ENCODE assay signal across 8 mouse cellular contexts in the genomic region with DNA sequence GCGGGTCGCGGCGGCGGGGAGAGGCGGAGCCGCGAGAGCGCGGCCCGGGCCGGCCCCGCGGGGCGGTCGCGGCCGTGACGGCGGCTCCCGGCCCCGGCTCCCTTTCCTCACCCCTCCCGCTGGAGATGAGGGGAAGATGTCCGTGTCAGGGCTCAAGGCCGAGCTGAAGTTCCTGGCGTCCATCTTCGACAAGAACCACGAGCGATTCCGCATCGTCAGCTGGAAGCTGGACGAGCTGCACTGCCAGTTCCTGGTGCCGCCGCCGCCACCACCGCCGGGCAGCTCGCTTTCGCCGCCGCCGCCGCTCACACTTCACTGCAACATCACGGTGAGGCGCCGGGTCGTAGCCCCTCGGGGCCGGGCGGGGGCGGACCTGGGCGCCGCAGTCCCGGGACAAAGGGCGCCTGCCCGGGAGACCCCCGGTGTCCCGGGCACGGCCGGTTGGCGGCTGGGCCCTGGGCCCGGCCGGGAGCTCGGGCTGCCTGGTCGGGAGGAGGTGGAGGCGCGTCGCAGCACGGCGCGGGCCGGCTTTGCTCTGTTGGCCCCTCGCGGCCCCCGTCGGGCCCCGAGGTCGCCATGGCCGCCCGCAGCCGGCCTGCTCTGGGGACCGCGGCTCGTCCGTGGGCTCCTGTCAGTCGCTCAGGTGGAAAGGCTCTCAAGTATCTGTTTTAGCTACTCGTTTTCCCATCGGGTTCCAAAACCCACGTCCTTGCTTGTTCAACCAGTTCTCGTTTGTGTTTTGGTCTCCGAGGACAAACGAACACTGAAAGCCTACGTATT. TPM values are rescaled to one million over a fixed set of nuclear protein-coding genes. Genes with fewer than 3 reads are reported as not detected.
DNase-seq lines count a peak whose midpoint lies in the region; ATAC-seq and TF ChIP-seq lines count a peak whose summit lies in the region.

No protein-coding gene starts in this region.

- CTCF ChIA-PET in Patski (lab: Charles Lee) = no interaction called here

- no peak for DNase-seq in Patski (ENCODE audit: low read depth, low spot score)
- peak; percentile 55 for DNase-seq in cerebellum, adult 8-10 months
- peak; percentile 49 to 63 for DNase-seq in layer of hippocampus, postnatal 36 days
- DNase-seq in retina, postnatal 7 days (ENCODE audit: low read depth, low spot score) = peak; percentile 34
- peak; percentile 69 for DNase-seq in thymus, postnatal 4 days

- peak; percentile 63 for ATAC-seq in Patski
- ATAC-seq in frontal cortex, adult (ENCODE audit: low TSS enrichment) = peak; percentile 48
- ATAC-seq in hindbrain, embryonic 13.5 days (ENCODE audit: low FRiP score) = peak; percentile 87

- peak overlapping the region; percentile 95 for H3K9ac ChIP-seq in hindbrain, embryonic 13.5 days

- TF ChIP-seq CTCF in Patski (IDR thresholded peaks at IDR 0.05) = no peak

- H3K27ac ChIP-seq in hindbrain, embryonic 13.5 days = peak overlapping the region; percentile 91
- H3K27ac ChIP-seq in macrophage = 0 out of 2 replicates have a peak overlapping the region, but pooled peaks have one; percentile 9

- H3K4me2 ChIP-seq in hindbrain, embryonic 13.5 days = peak overlapping the region; percentile 93

- peak overlapping the region; percentile 94 for H3K4me3 ChIP-seq in hindbrain, embryonic 13.5 days
- H3K4me3 ChIP-seq in macrophage (ENCODE audit: inconsistent target) = peak overlapping the region; percentile 92

- no peaks in the 10 kb centered on the region for H3K36me3 ChIP-seq in hindbrain, embryonic 13.5 days
- no peaks in the 10 kb centered on the region for H3K36me3 ChIP-seq in macrophage (ENCODE audit: inconsistent target)

- in situ Hi-C loops in Patski (cut with MboI; ENCODE audit: low pct_unique_long_range_greater_than_20kb) = no loop called here

- WGBS in hindbrain, embryonic 13.5 days = under 1% methylated on average over 66 of the region's 93 CpGs
- under 1% methylated on average over 70 of the region's 93 CpGs for WGBS in macrophage (ENCODE audit: missing documents)

- POLR2A ChIA-PET in Patski (lab: Charles Lee) = interaction anchor here (1.1 kb wide), 1 partner anchor 20 kb away, joined by 3 read pairs; no protein-coding TSS in a partner anchor

- H3K27me3 ChIP-seq in Patski = no peaks in the 10 kb centered on the region
- 0 out of 2 replicates have a peak, but pooled peaks cover 5% of the 10 kb centered on the region for H3K27me3 ChIP-seq in hindbrain, embryonic 13.5 days

- H3K4me1 ChIP-seq in hindbrain, embryonic 13.5 days (replicated peaks) = peaks cover 29% of the 10 kb centered on the region

- no peaks in the 10 kb centered on the region for H3K9me3 ChIP-seq in hindbrain, embryonic 13.5 days

- H3K79me2 ChIP-seq in macrophage (ENCODE audit: inconsistent target) = peaks cover 46% of the 10 kb centered on the region

RNA-seq across cellular contexts. Expression of a gene that starts 1.0 kb away (rescaled TPM):
- polyA plus RNA-seq in Patski (2021) (33.9 TPM), macrophage (2018) (35.8 to 55.3 TPM (median 43.9 TPM) in 3 replicates)
- polyA plus RNA-seq in hindbrain, embryonic 13.5 days (2015; fragmentation: Nextera tagmentation; extraction: Ambion mirVana) = 39.9 and 42.3 TPM in 2 replicates
- total RNA-seq in layer of hippocampus, postnatal 36 days (2021) = 10 to 100 TPM; 62.0 to 66.6 TPM
- 100 to 1,000 TPM in 3 of 26 experiments, 10 to 100 TPM in 23; 56.9 to 217 (median 80.4) TPM for total RNA-seq in macrophage (2018; cell fraction: chromatin; rRNA removed)
- 10 to 100 TPM; 38.7 to 75.7 (median 52.8) TPM for total RNA-seq in macrophage (2018; cell fraction: cytosol; rRNA removed)
- total RNA-seq in macrophage (2018; cell fraction: nucleus; rRNA removed) = 100 to 1,000 TPM in 3 of 26 experiments, 10 to 100 TPM in 23; 33.1 to 124 (median 56.3) TPM

RNA-seq across cellular contexts. Expression of a gene that starts 59.0 kb away (rescaled TPM):
- polyA plus RNA-seq in Patski (2021) (76.0 TPM), macrophage (2018) (38.0 to 41.7 TPM (median 41.3 TPM) in 3 replicates)
- 84.3 and 85.2 TPM in 2 replicates for polyA plus RNA-seq in hindbrain, embryonic 13.5 days (2015; fragmentation: Nextera tagmentation; extraction: Ambion mirVana)
- total RNA-seq in layer of hippocampus, postnatal 36 days (2021) = 10 to 100 TPM; 35.2 to 35.3 TPM
- total RNA-seq in macrophage (2018; cell fraction: chromatin; rRNA removed) = 10 to 100 TPM; 34.9 to 75.8 (median 57.7) TPM
- total RNA-seq in macrophage (2018; cell fraction: cytosol; rRNA removed) = 10 to 100 TPM; 21.2 to 39.0 (median 31.7) TPM
- total RNA-seq in macrophage (2018; cell fraction: nucleus; rRNA removed) = 10 to 100 TPM; 33.5 to 90.9 (median 56.7) TPM
